8 mouse cellular contexts compared by ENCODE assay signal in the genomic region with DNA sequence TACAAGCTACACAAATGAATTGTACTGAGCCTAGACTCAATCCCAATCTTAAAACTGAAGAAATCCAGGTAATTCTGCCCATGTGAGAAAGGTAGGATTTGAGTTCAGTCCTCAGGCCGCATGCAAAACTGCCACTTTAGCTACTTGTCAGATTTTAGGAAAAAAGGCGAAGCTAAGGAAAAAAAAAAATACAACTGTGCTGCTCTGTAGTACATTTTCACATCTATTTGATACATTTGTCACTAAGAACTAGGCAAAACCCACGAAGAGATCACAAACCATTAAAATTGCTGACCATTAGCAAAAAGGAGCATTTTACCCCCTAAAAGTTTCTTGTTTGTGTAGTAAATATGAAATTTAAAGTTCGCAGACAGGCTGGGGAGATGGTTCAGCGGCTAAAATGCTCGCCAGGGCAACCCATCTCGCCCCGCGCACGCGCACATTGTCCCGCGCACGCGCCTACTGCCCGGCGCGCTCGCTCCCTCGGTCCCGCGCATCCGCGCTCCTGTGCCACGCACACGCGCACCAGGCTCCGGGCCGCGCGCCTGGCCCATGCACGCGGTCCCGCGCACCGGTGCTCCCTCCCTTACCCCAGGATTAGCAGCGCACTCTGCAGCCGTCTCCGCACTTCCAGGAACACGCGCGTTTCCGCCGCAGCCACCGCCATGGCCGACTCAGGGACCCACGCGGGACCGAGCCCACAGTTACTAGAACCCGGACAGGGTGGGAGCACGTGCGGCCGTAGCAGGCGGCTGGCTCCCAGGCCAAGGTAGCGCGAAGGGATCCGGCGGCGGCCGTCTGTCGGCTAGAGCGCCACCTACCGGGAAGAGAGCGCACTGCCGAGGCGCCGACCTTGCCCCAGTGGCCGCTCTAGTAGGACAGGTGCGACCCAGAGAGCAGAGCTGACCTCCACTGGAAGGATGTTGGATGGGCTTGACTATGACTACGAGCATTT. TPM values are rescaled to one million over a fixed set of nuclear protein-coding genes. Genes with fewer than 3 reads are reported as not detected.
DNase-seq lines count a peak whose midpoint lies in the region; ATAC-seq and TF ChIP-seq lines count a peak whose summit lies in the region.

A gene (minus strand): TSS at position 800 of the 955 bp plus-strand sequence.

- H3K27ac ChIP-seq in gastrocnemius, adult 2 months, result peak within 1 kb of the TSS; percentile 93
- H3K27ac ChIP-seq in hindbrain, postnatal 0 days, result peak within 1 kb of the TSS; percentile 93
- H3K27ac ChIP-seq in left cerebral cortex, adult 2 months, result peak within 1 kb of the TSS; percentile 82
- H3K27ac ChIP-seq in macrophage, result no peak within 1 kb of the TSS

- TF ChIP-seq CTCF in gastrocnemius, adult 2 months (IDR thresholded peaks at IDR 0.05), result peak; percentile 100; the same call in 1 of the 2 replicates
- TF ChIP-seq CTCF in hindbrain, postnatal 0 days (IDR thresholded peaks at IDR 0.05; ENCODE audit: low read depth), result peak; percentile 93
- no peak; the same call in none of the 2 replicates for TF ChIP-seq CTCF in left cerebral cortex, adult 2 months (IDR thresholded peaks at IDR 0.05)

- peak within 1 kb of the TSS; percentile 62 for H3K4me2 ChIP-seq in hindbrain, postnatal 0 days (ENCODE audit: low read depth, low read length)

- WGBS in hindbrain, postnatal 0 days, result under 1% methylated on average over 66 of the region's 70 CpGs
- 2% methylated on average over 67 of the region's 70 CpGs for WGBS in macrophage (ENCODE audit: missing documents)

- intact Hi-C loops in gastrocnemius, adult 2 months (cut with DNase I), result loop anchor here (5.0 to 10.0 kb wide), 2 partner anchors 108 to 710 kb away; a partner anchor contains a TSS
- intact Hi-C loops in left cerebral cortex, adult 2 months (cut with DNase I), result loop anchor here (10.0 kb wide), 1 partner anchor 280 kb away; a partner anchor contains a TSS

- H3K9ac ChIP-seq in hindbrain, postnatal 0 days (replicated peaks; ENCODE audit: low read length), result peak within 1 kb of the TSS; percentile 69

- no peaks in the 10 kb centered on the region for H3K9me3 ChIP-seq in hindbrain, postnatal 0 days (ENCODE audit: low read length)

- peaks cover 20% of the 10 kb centered on the region for H3K79me2 ChIP-seq in macrophage (ENCODE audit: inconsistent target)

- H3K36me3 ChIP-seq in hindbrain, postnatal 0 days (ENCODE audit: insufficient read depth, low read length), result no peaks in the 10 kb centered on the region
- H3K36me3 ChIP-seq in macrophage (ENCODE audit: inconsistent target), result no peaks in the 10 kb centered on the region

- no peaks in the 10 kb centered on the region for H3K27me3 ChIP-seq in hindbrain, postnatal 0 days (ENCODE audit: insufficient read depth, low read length)

- peaks cover 8% of the 10 kb centered on the region for H3K4me1 ChIP-seq in hindbrain, postnatal 0 days (ENCODE audit: insufficient read depth, low read length)

- ATAC-seq in activated CD4-positive, CD25-positive, alpha-beta regulatory T cell, adult 4 months, result peak; percentile 65
- ATAC-seq in common myeloid progenitor, adult 5-6 weeks (replicated peaks; ENCODE audit: low read depth, poor library complexity, severe bottlenecking), result peak; percentile 82
- peak; percentile 90 for ATAC-seq in hindbrain, postnatal 0 days

- peak within 1 kb of the TSS; percentile 95 for H3K4me3 ChIP-seq in gastrocnemius, adult 2 months
- peak within 1 kb of the TSS; percentile 59 for H3K4me3 ChIP-seq in hindbrain, postnatal 0 days (ENCODE audit: low read length)
- peak within 1 kb of the TSS; percentile 76 for H3K4me3 ChIP-seq in left cerebral cortex, adult 2 months
- H3K4me3 ChIP-seq in macrophage (ENCODE audit: inconsistent target), result peak within 1 kb of the TSS; percentile 14; the same call in 1 of the 2 replicates

- peak; percentile 91 for DNase-seq in gastrocnemius, adult 2 months
- DNase-seq in hindbrain, postnatal 0 days (ENCODE audit: low spot score), result peak; percentile 96
- DNase-seq in left cerebral cortex, adult 2 months (ENCODE audit: extremely low spot score in 1 of 2, low spot score in 2 of 2), result peak; percentile 88 to 90
- DNase-seq in retina, postnatal 7 days (ENCODE audit: low read depth, low spot score), result peak; percentile 78
- peak; percentile 75 to 84 for DNase-seq in urinary bladder, adult 18-20 months (ENCODE audit: low spot score in 2 of 2)

RNA-seq across cellular contexts. Expression of the gene that starts here (rescaled TPM):
- polyA plus RNA-seq in activated CD4-positive, CD25-positive, alpha-beta regulatory T cell, adult 4 months (2017; shearing (Covaris generic)), result 1 to 10 TPM; 2.3 to 3.4 TPM
- 7.5 and 9.1 TPM in 2 replicates for total RNA-seq in common myeloid progenitor, adult 5-6 weeks (2017)
- total RNA-seq in gastrocnemius, adult 2 months (2021), result 1 to 10 TPM; 3.1 to 4.7 TPM
- 5.6 and 6.3 TPM in 2 replicates for total RNA-seq in hindbrain, postnatal 0 days (2014; rRNA removed)
- polyA plus RNA-seq in hindbrain, postnatal 0 days (2015; fragmentation: Nextera tagmentation; extraction: Ambion mirVana), result 6.8 and 7.4 TPM in 2 replicates
- 1 to 10 TPM; 4.2 to 5.2 TPM for total RNA-seq in left cerebral cortex, adult 2 months (2021)
- not detected for total RNA-seq in macrophage (2018; cell fraction: chromatin; rRNA removed)
- under 1 TPM in 15 of 26 experiments, not detected in 11; 0.05 to 0.22 (median 0.10) TPM for total RNA-seq in macrophage (2018; cell fraction: cytosol; rRNA removed)
- under 1 TPM in 1 of 26 experiments, not detected in 25; 0.39 TPM for total RNA-seq in macrophage (2018; cell fraction: nucleus; rRNA removed)
- polyA plus RNA-seq in macrophage (2018), result 0.54 TPM in 1 of 3 replicates, not detected in the others

Comparison
In these comparisons a context has a peak if more than half of its experiments do, and no peak if none do; other contexts are left out.
1. H3K4me3 ChIP-seq: peak in every context shown above with its lines; median percentile 95 in gastrocnemius, adult 2 months; 76 in left cerebral cortex, adult 2 months; 59 in hindbrain, postnatal 0 days; 14 in macrophage.